Mouse (Mus musculus): ENCODE measurements at regions not wholly inside any gene's neighbourhood (a gene's known extent, or its start where the extent isn't known, plus 50 kb on each side); places are given as distances from the start of the nearest gene placed in this dataset.
A peak's percentile ranks its signal among the peaks of the same experiment; 100 is the strongest.

- H3K4me1 ChIP-seq (replicated peaks; ENCODE audit: control insufficient read depth, insufficient read depth, low read length), result no peaks in the 10 kb centered on the region; the same call in 1 of the 2 replicates
- no peaks in the 10 kb centered on the region for H3K9me3 ChIP-seq (ENCODE audit: control insufficient read depth)
- no peak overlapping the region for H3K4me3 ChIP-seq (ENCODE audit: low read depth, low read length)
- no peaks in the 10 kb centered on the region for H3K36me3 ChIP-seq (ENCODE audit: control insufficient read depth, insufficient read depth)
- TF ChIP-seq CTCF (IDR thresholded peaks at IDR 0.05; ENCODE audit: low read depth), result no peak
- no peaks in the 10 kb centered on the region for H3K27me3 ChIP-seq (replicated peaks; ENCODE audit: control insufficient read depth, insufficient read depth, low read length)
- no peak for ATAC-seq
- no peak overlapping the region for H3K27ac ChIP-seq (ENCODE audit: low read depth, low read length)
- 74% methylated on average over 9 of the region's 9 CpGs for WGBS
- H3K9ac ChIP-seq (ENCODE audit: low read depth, low read length), result no peak overlapping the region
- no peak overlapping the region for H3K4me2 ChIP-seq (replicated peaks; ENCODE audit: low read depth)
Observed at GRCm38 (mm10) chr14:56313969-56314368, 50.9 kb upstream of the Atp12a start.

- Histone ChIP-seq H3K4me2 (replicated peaks; ENCODE audit: low read depth) (no peak overlapping the region), H3K4me3 (ENCODE audit: low read depth, low read length) (no peak overlapping the region)
- no peak for ATAC-seq
Observed at GRCm38 (mm10) chr14:56314459-56314858, 50.4 kb upstream of the Atp12a start.

More at GRCm38 (mm10) chr14:56314459-56314858, 50.4 kb upstream of the Atp12a start:
- H3K9me3 ChIP-seq (ENCODE audit: control insufficient read depth), result no peaks in the 10 kb centered on the region
- WGBS, result 32% methylated on average over 7 of the region's 7 CpGs
- no peaks in the 10 kb centered on the region for H3K27me3 ChIP-seq (replicated peaks; ENCODE audit: control insufficient read depth, insufficient read depth, low read length)
- peak; percentile 89 for TF ChIP-seq CTCF (IDR thresholded peaks at IDR 0.05; ENCODE audit: low read depth)
- H3K27ac ChIP-seq (ENCODE audit: low read depth, low read length), result no peak overlapping the region
- no peaks in the 10 kb centered on the region; the same call in 1 of the 2 replicates for H3K4me1 ChIP-seq (replicated peaks; ENCODE audit: control insufficient read depth, insufficient read depth, low read length)
- no peak overlapping the region for H3K9ac ChIP-seq (ENCODE audit: low read depth, low read length)
- no peaks in the 10 kb centered on the region for H3K36me3 ChIP-seq (ENCODE audit: control insufficient read depth, insufficient read depth)
